Mouse (Mus musculus) G1E (cell line): Measurements from ENCODE around the gene Rhoh.

Experiments
- CTCF ChIP-seq: IDR thresholded peaks from 2 replicates; pipeline ENCODE4 v1.5.1; 2012; ENCODE audit warnings: low read depth, low read length, inconsistent platforms, mixed read lengths
- POLR2AphosphoS5 ChIP-seq: IDR thresholded peaks from 2 replicates; pipeline ENCODE4 v1.6.1; 2012; ENCODE audit warnings: low read depth, low read length, inconsistent platforms; ENCODE audit not compliant: insufficient replicate concordance
- TAL1 ChIP-seq: conservative IDR thresholded peaks from 2 replicates; pipeline ENCODE4 v1.6.1; 2012; ENCODE audit warnings: low read depth, low read length, inconsistent platforms, mixed read lengths

DNA sequence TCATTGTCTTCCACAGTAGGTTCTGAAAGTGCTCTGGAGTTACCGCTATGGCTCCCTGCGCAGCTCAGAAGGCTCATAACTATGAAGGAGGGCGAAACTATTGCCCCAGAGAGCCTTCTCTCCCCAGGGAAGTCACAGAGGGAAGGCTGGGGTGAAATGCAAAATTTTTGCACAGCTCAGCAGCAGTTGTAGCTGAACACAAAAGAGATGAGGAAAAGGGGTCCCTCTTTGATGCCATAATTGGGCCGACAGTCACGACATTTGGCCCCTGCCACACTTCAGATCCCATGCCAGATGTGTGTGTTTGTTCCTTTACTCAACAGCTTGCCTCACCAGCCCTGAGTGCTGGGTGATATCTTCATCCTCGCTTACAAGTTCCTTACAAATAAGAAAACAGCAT lies 65.7 kb downstream of the Rhoh start:
- no peak for TF ChIP-seq CTCF
- TF ChIP-seq TAL1 = no peak
- TF ChIP-seq POLR2AphosphoS5 = no peak
